Mouse (Mus musculus): ENCODE results near the gene C2cd3. TPM values are rescaled to one million over a fixed set of nuclear protein-coding genes. Genes with fewer than 3 reads are reported as not detected.
A peak's percentile ranks its signal among the peaks of the same experiment; 100 is the strongest.

Gene C2cd3
- polyA plus RNA-seq, 1 experiment from 2014 or later, result 22.9 TPM

- no peaks in the 10 kb centered on the region for H3K27me3 ChIP-seq (ENCODE audit: insufficient read depth, poor library complexity, severe bottlenecking)
- H3K4me3 ChIP-seq, result no peak overlapping the region
- H3K4me1 ChIP-seq, result peaks cover 62% of the 10 kb centered on the region
- H3K9me3 ChIP-seq, result no peaks in the 10 kb centered on the region
- no peak for DNase-seq (ENCODE audit: low spot score)
- WGBS, result 91% methylated on average over 9 of the region's 9 CpGs
- H3K36me3 ChIP-seq, result peaks cover 38% of the 10 kb centered on the region
- peak overlapping the region; percentile 83 for H3K27ac ChIP-seq
Measured at GRCm38 (mm10) chr7:100496791-100497190, 124.8 kb downstream of the C2cd3 start.

GRCm38 (mm10) chr7:100497402-100497801 is 125.4 kb downstream of the C2cd3 start:
- no peak overlapping the region for H3K27ac ChIP-seq
- no peak overlapping the region for H3K4me3 ChIP-seq
- H3K9me3 ChIP-seq, result no peaks in the 10 kb centered on the region
- H3K4me1 ChIP-seq, result peaks cover 60% of the 10 kb centered on the region
- H3K36me3 ChIP-seq, result peaks cover 38% of the 10 kb centered on the region
- H3K27me3 ChIP-seq (ENCODE audit: insufficient read depth, poor library complexity, severe bottlenecking), result no peaks in the 10 kb centered on the region
- DNase-seq (ENCODE audit: low spot score), result no peak
- 82% methylated on average over 4 of the region's 4 CpGs for WGBS

GRCm38 (mm10) chr7:100497982-100498381 is 125.9 kb downstream of the C2cd3 start:
- Histone ChIP-seq H3K4me1 (peaks cover 55% of the 10 kb centered on the region), H3K4me3 (no peak overlapping the region), H3K9me3 (no peaks in the 10 kb centered on the region), H3K36me3 (peaks cover 38% of the 10 kb centered on the region), H3K27me3 (ENCODE audit: insufficient read depth, poor library complexity, severe bottlenecking) (no peaks in the 10 kb centered on the region), H3K27ac (no peak overlapping the region)
- 89% methylated on average over 13 of the region's 13 CpGs for WGBS
- no peak for DNase-seq (ENCODE audit: low spot score)

GRCm38 (mm10) chr7:100499465-100499864 is 127.4 kb downstream of the C2cd3 start:
- DNase-seq (ENCODE audit: low spot score), result peak; percentile 63
- no peak overlapping the region for H3K27ac ChIP-seq

GRCm38 (mm10) chr7:100500276-100500977 is 128.4 kb downstream of the C2cd3 start:
- no peak overlapping the region for H3K4me3 ChIP-seq
- peaks cover 38% of the 10 kb centered on the region for H3K36me3 ChIP-seq
- H3K4me1 ChIP-seq, result peaks cover 35% of the 10 kb centered on the region
- no peaks in the 10 kb centered on the region for H3K9me3 ChIP-seq
- H3K27me3 ChIP-seq (ENCODE audit: insufficient read depth, poor library complexity, severe bottlenecking), result no peaks in the 10 kb centered on the region
- 0 out of 2 replicates have a peak overlapping the region, but pooled peaks have one; percentile 52 for H3K27ac ChIP-seq
- DNase-seq (ENCODE audit: low spot score), result peak; percentile 72
- 74% methylated on average over 16 of the region's 16 CpGs for WGBS

More at GRCm38 (mm10) chr7:100499465-100499864, 127.4 kb downstream of the C2cd3 start:
- Histone ChIP-seq H3K27me3 (ENCODE audit: insufficient read depth, poor library complexity, severe bottlenecking) (no peaks in the 10 kb centered on the region), H3K9me3 (no peaks in the 10 kb centered on the region), H3K4me3 (no peak overlapping the region), H3K36me3 (peaks cover 38% of the 10 kb centered on the region), H3K4me1 (peaks cover 41% of the 10 kb centered on the region)

GRCm38 (mm10) chr7:100501027-100501843 is 129.2 kb downstream of the C2cd3 start:
- H3K36me3 ChIP-seq, result peaks cover 38% of the 10 kb centered on the region
- DNase-seq (ENCODE audit: low spot score), result peak; percentile 77
- WGBS, result 72% methylated on average over 6 of the region's 6 CpGs
- H3K27ac ChIP-seq, result 0 out of 2 replicates have a peak overlapping the region, but pooled peaks have one; percentile 52
- H3K9me3 ChIP-seq, result no peaks in the 10 kb centered on the region
- H3K4me3 ChIP-seq, result no peak overlapping the region
- H3K4me1 ChIP-seq, result peaks cover 27% of the 10 kb centered on the region
- no peaks in the 10 kb centered on the region for H3K27me3 ChIP-seq (ENCODE audit: insufficient read depth, poor library complexity, severe bottlenecking)

GRCm38 (mm10) chr7:100501844-100502373 is 129.9 kb downstream of the C2cd3 start:
- no peaks in the 10 kb centered on the region for H3K9me3 ChIP-seq
- H3K4me1 ChIP-seq, result peaks cover 20% of the 10 kb centered on the region
- WGBS, result 68% methylated on average over 2 of the region's 2 CpGs
- peak; percentile 70 for DNase-seq (ENCODE audit: low spot score)
- H3K36me3 ChIP-seq, result peaks cover 33% of the 10 kb centered on the region
- no peak overlapping the region for H3K27ac ChIP-seq
- no peaks in the 10 kb centered on the region for H3K27me3 ChIP-seq (ENCODE audit: insufficient read depth, poor library complexity, severe bottlenecking)
- H3K4me3 ChIP-seq, result no peak overlapping the region

GRCm38 (mm10) chr7:100502374-100502922 is 130.4 kb downstream of the C2cd3 start:
- DNase-seq (ENCODE audit: low spot score), result no peak
- no peaks in the 10 kb centered on the region for H3K9me3 ChIP-seq
- H3K36me3 ChIP-seq, result peaks cover 28% of the 10 kb centered on the region
- WGBS, result 79% methylated on average over 7 of the region's 7 CpGs
- no peak overlapping the region for H3K4me3 ChIP-seq
- H3K27me3 ChIP-seq (ENCODE audit: insufficient read depth, poor library complexity, severe bottlenecking), result no peaks in the 10 kb centered on the region
- H3K4me1 ChIP-seq, result peaks cover 18% of the 10 kb centered on the region
- H3K27ac ChIP-seq, result no peak overlapping the region

GRCm38 (mm10) chr7:100503076-100503475 is 131.0 kb downstream of the C2cd3 start:
- peaks cover 22% of the 10 kb centered on the region for H3K36me3 ChIP-seq
- H3K4me3 ChIP-seq, result no peak overlapping the region
- WGBS, result 79% methylated on average over 5 of the region's 5 CpGs

GRCm38 (mm10) chr7:100504740-100505487 is 132.9 kb downstream of the C2cd3 start:
- DNase-seq (ENCODE audit: low spot score), result no peak
- Histone ChIP-seq H3K36me3 (peaks cover 3% of the 10 kb centered on the region), H3K9me3 (no peaks in the 10 kb centered on the region), H3K27ac (no peak overlapping the region), H3K4me3 (no peak overlapping the region), H3K27me3 (ENCODE audit: insufficient read depth, poor library complexity, severe bottlenecking) (peaks cover 5% of the 10 kb centered on the region; the same call in 1 of the 2 replicates), H3K4me1 (peaks cover 11% of the 10 kb centered on the region)
- 86% methylated on average over 13 of the region's 13 CpGs for WGBS

More at GRCm38 (mm10) chr7:100503076-100503475, 131.0 kb downstream of the C2cd3 start:
- no peak for DNase-seq (ENCODE audit: low spot score)
- Histone ChIP-seq H3K9me3 (no peaks in the 10 kb centered on the region), H3K27ac (no peak overlapping the region), H3K27me3 (ENCODE audit: insufficient read depth, poor library complexity, severe bottlenecking) (peaks cover 5% of the 10 kb centered on the region; the same call in 1 of the 2 replicates), H3K4me1 (peaks cover 16% of the 10 kb centered on the region)

- Histone ChIP-seq H3K4me3 (no peak overlapping the region), H3K36me3 (no peaks in the 10 kb centered on the region), H3K9me3 (no peaks in the 10 kb centered on the region), H3K27ac (no peak overlapping the region), H3K27me3 (ENCODE audit: insufficient read depth, poor library complexity, severe bottlenecking) (peaks cover 10% of the 10 kb centered on the region), H3K4me1 (peaks cover 5% of the 10 kb centered on the region; the same call in 1 of the 2 replicates)
- WGBS, result 68% methylated on average over 4 of the region's 4 CpGs
- DNase-seq (ENCODE audit: low spot score), result no peak
Measured at GRCm38 (mm10) chr7:100506494-100506893, 134.5 kb downstream of the C2cd3 start.

- Histone ChIP-seq H3K9me3 (no peaks in the 10 kb centered on the region), H3K36me3 (no peaks in the 10 kb centered on the region), H3K27me3 (ENCODE audit: insufficient read depth, poor library complexity, severe bottlenecking) (peaks cover 21% of the 10 kb centered on the region), H3K4me1 (0 out of 2 replicates have a peak, but pooled peaks cover 5% of the 10 kb centered on the region), H3K27ac (no peak overlapping the region), H3K4me3 (no peak overlapping the region)
- DNase-seq (ENCODE audit: low spot score), result no peak
- WGBS, result 58% methylated on average over 3 of the region's 3 CpGs
Measured at GRCm38 (mm10) chr7:100508670-100509069, 136.6 kb downstream of the C2cd3 start.
